Mouse (Mus musculus) urinary bladder, postnatal 36 days (tissue): ENCODE measurements around the gene Igsf21.

ENCODE experiments used
- DNase-seq, 2 experiments: peaks; one replicate each; pipeline ENCODE4 v3.0.0; 2022; ENCODE audit warnings: low spot score in 2 of 2, mixed read lengths in 1 of 2

Gene Igsf21

DNA sequence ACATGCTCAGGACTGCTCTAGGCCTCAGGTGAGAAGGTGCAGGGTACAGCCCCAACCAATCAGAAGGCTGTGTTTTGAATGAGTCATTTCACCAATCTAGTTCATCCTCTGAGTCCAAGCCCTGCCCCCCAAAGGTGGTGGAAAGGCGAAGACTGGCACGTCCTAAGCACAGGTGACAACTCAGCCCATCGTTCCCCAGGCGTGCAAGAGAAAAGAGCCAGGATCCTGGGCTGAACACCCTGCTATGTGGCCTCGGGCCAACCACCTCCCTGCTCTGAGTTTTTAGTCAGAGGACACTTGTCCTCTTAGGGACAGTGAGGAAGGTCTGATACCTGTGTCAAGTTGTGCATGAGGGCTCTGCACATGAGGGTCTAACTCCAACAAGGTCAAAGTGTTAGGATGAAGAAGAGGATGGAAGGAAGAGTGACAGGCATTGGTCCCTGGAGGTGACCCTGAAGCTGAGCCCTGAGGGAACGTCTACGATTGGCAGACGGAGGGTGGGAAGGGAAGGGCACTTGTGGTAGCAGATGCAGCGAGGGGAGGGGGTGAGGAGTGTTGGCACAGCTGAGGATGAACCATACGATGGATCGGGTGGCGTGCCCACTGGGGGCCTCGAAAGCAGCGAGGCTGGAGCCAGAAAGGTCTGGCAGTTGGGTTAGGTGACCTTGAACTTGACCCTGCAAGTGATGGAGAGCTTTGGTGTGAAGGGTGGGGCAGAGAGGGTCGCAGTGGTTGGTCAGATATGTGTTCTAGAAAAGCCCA is 99.3 kb downstream of the Igsf21 start:
- no peak for DNase-seq

DNA sequence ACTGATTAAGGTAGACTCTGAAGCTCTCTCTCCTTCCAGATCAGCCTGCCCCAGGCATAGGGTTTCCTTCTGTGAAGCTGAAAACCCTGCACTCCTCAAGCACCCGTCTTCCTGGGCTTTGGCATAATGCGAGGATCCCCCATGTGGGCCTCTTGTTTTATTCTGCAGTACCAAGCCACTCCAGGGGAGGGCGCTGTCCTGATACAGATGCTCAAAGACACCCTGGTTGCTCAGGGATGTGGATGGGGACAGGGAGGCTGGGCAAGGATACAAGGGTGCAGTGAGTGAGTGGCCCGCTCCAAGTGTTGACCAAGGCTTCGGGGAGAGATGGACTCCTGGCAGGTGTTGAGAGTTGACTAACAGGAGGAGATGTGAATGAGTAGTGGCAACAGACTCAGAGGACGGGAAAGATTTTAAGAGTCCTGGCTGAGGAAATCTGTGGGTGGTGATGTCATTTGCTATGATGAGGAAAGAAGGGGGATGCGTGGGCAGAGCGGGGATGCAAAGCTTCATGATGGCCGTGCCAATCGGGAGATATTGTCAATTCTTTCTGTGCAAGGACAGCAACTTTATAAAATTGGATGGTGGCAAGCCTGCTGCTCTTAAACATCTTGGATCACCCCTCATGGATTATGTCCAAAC is 102.6 kb downstream of the Igsf21 start:
- no peak for DNase-seq

DNA sequence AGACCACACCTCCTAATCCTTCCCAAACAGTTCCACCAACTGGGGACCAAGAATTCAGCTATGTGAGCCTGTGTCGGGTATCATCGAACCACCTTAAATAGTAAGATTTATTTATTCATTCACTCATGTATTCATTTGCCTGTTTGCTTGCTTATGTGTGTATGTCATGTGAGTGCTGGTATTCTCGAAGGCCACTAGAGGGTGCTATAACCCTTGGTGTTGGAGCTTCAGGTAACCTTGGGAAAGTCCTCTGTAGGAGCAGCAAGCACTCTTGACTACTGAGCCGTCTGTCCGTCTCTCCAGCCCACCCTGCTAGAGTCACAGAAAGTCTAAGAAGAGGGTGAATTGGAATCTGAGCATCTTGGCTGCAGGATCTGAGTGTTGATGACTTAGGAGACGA is 103.4 kb downstream of the Igsf21 start:
- no peak for DNase-seq

DNA sequence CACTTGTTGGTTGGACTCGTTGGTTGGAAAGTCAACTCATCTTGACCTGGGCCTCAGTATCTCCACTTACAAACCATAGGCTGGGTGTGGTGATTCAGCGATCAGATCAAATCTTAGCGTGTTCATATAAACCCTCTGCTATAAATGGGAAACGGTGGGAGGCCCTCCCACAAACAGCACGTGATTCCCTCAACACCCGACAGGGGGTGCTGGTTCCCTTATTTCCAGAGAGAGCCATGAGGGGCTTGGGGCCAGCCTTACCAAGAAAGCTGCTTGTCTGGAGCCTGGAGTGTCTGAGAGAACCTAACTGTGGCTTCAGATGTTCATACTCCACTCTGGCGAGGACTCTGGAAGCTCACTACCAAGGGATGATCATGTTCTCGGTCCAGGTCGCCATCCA is 106.1 kb downstream of the Igsf21 start:
- DNase-seq: no peak

DNA sequence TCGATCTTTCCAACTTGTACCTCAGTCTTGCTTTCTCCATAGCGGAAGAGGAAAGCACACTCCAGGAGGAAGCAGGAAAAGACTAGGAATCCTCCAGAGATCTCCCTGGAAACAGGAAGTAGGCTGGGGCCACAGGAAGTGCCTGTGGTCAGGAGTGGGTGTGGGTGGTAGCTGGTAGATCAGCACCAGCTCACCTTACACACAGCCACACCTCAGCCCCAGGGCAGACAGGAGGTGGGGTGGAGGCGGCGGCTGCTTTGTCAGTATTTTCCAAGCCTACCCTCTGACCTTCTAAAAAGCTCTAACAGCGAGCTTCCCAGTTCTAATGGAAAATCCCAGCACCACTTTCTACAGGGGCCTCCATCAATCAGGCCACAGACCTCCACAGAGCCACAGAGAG is 107.7 kb downstream of the Igsf21 start:
- no peak for DNase-seq

DNA sequence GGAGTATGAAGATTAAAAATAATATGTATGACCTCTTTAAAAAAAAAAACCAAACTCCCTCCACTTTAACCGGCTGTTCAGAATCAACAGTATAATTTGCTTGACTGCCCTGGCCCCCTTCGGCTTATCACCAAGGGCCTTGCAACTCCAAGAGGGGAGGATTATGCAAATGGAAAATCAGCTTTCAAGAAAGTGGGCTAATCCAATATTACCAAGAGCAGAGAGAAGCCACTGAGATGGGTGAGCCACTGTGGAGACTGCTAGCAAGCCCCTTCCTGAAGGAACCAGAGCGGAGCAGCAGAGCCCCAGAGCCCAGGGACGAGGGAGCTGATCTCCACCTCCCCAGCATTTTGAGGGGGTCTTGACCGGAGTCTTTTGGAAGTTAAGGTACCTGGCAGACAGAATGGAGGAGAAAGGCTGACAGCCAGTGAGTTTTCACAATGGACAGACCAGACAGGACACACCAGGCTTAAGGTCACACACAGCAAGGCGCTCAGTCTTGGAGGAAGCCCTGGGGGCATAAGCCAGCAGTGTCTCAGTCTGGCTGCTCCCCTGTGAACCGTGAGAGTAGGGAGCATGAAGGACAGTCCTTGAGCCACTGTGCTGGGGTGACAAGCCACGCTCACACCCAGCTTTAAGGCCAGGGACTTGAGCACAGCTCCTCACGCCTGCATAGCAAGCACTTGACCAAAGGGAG is 114.8 kb downstream of the Igsf21 start:
- no peak for DNase-seq

DNA sequence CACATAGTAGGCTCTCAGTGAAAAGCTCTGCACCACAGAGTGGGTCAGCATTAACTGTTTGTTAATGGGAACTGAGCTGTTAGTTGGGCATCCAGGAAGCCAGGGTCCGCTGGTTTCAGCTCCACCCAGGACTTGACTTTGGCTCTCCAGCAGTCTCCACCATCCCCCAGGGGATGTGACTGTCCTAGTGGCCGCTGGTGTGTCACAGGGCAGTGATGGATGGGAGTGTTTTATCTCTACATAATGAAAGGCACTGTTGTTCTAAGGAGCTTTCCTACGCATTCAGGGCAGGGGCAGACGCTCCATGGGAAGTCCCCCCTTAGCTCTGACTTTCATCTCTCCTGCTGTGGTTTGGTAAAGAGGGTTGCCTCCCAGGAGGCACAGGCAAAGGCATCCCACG is 115.4 kb downstream of the Igsf21 start:
- no peak for DNase-seq

DNA sequence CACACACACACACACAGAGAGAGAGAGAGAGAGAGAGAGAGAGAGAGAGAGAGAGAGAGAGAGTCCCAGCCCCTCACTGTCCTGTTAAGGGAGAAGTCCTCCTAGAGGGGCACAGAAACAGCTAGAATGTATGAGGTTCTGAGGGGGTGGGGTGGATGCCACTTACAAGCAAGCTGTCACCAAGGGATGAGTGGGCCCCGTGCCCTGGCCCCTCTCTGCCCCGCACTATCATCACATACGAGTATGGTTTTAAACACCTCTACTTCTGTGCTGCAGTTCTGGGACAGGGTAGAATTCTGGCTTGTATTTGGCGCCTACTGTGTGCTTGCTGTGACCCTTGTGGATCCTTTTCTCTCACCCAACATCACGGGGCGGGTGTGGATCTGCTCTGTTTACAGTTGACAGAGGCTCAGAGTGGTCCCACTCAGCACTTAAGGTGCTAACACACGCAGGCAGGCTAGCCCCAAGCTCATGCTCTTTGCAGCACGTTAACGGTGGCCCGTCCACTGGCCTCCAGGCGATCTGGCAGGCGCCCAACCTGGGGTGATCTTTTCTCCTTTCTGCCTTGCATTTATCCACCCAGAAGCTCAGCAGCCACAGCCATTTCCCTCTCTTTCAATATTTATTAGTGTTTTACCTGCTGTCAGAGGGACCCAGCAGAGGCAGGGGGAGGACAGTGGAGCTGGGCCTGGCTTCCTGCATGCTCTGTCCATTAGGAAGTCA is 116.9 kb downstream of the Igsf21 start:
- DNase-seq: no peak

DNA sequence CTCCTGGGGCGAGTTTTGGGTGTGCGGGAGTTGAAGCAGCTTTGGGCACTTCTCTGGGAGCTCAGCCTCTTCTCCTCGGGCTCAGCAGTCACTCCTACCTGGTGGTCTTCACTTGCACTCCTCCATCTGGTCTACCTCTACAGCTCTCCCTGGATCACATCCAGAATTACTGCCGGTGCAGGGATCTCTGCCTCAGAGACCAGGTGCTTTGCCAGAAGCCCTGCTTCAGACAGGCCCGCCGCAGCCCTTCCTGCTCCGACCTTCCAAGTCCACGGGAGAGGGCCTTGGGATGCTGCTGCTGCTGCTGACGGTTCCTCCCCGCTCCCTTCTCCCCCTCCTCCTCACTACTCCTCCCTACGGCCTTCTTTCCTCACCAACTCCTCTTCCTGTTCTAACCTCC is 118.5 kb downstream of the Igsf21 start:
- no peak for DNase-seq

DNA sequence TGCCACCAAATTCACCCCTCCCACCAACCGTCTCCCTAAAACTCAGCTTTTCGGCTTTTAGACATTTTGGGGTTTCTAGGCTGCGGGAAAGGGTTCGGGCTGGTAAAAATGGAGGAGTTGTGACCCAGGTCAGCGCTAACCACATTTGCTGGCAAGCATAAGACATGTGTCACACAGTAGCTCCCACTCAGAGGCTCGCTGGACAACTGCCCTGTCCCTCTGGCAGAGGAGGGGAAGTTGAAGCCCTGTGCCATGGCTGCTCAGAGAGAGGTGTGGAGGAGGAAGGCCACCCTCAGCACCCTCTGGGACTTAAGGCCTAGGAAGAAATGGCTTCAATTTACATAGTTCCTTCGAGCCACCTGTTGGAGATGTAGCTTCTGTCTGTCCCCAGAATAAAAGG is 120.8 kb downstream of the Igsf21 start:
- DNase-seq: no peak

DNA sequence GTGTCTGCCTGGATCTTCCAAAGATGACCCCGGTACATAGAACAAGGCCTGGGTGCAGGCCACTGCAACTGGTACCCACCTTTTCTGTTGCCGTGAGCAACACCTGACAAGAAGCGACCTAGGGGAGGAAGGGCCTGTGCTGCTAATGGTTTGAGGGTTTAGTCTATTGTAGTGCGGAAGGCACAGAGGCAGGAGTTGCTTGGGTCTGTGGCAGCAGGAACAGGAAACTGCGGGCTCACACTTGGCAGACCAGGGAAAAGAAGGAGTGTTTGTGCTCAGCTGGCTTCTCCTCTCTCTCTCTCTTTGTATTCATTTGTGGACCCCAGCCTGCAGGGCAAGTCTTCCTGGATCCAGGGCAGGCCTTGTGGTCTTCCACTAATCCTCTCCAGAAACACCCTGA is 124.0 kb downstream of the Igsf21 start:
- no peak for DNase-seq

DNA sequence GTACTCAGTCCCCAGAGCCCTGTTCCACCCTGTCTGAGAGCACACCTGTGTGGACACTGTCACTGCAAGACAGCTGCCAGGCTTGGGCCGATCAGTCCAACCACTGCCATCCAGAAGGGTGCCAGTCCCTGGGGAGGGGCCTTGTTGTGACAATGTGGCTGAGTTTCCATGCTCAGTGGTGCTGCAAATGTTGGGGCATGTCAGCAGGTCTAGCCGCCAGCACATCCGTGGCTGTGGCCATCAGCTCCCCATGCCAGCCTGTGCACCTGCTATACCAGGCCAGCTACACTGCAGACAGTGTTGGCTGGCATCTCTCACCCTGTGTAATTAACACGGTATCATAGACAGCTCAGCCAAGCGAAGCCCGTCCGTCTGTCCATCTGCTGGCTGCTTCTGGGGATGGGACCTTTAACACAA is 129.3 kb downstream of the Igsf21 start:
- DNase-seq: no peak

DNA sequence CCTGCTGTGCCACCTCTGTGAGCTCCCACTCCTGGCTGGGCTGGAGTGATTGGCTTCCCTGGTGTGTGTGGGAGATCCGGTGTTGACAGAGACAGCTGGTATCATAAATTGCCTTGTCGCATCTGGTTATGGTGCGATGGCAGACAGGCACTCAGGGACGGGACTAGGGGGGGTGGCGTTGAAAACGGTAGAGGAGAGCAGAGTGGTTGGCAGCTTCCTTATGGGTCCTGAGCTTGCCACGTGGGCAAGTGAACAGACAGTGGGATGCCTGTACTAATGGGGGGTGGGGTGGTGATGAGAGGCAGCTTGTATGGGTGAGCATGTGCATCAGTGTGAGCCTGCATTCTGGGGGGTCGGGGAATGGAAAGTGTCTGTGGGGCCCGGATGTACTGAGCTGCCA is 130.8 kb downstream of the Igsf21 start:
- DNase-seq: no peak

DNA sequence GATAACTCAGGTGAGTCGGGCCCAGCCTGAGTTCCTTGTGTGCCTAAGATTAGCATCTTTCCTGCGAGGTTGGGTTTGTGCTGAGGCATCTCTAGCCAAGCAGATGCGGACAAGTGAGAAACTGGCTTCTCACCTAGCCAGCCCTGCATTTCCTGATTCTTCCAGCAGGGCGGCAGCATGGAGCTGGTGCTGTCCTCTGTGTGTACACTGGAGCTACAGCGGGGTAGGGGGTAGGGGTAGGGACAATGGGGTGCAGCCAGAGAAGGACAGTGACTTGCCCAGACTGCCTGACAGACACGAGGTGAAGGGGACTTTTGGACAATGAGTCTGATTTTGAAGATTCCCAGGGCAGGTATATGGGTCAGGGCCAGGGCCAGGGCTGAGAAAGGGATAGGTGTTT is 131.5 kb downstream of the Igsf21 start:
- DNase-seq: no peak

DNA sequence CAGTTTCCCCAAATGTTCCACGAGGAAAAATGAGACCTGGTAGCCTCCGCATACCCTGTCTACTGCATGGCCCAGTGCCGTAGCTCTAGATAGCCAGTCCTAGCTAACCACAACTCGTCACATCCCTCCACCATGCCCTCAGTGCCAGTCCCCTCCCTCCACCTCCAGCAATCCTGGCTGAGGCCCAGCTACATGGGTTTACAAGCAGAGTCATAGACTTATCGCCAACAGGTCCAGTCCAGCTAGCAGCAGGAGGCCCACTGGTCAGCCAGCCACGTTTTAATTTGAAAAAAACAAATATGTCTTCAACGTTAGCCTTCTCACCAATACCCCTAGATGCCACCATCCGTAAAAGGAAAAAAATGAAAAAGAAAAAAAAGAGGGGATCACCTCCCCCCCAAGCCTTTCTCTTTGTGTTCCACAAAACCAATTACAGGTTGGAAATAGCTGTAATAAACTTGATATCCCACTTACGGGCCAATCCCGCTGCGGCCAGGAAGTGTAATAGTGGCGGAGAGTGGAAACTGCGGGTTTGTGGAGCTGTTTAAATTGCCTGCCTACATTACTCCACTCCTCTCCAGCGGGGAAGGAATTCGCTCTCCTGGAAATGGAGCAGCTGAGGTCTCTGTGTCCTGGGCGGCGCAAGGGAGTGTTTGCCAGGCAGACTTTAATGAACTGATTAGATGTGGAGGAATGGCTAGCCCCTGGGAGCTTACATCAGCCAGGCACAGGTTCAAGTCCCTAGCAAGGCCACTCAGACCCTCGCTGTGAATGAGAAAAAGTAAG is 132.7 kb downstream of the Igsf21 start:
- no peak for DNase-seq

DNA sequence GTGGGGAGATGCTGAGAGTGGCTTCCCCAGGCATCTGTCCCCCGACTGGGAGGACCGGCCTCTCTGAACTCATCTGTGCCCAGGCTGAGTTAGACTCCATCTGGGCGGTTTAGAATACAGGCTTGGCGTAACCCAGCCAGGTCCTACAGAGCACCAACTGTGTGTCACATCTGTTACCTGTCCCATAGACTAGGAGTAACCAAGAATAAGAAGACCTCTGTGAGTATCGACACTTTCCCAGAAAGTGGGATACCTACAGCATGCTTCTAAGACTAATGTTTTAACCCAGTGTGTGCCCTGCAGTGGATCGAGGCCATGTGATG is 137.0 kb downstream of the Igsf21 start:
- DNase-seq: no peak

DNA sequence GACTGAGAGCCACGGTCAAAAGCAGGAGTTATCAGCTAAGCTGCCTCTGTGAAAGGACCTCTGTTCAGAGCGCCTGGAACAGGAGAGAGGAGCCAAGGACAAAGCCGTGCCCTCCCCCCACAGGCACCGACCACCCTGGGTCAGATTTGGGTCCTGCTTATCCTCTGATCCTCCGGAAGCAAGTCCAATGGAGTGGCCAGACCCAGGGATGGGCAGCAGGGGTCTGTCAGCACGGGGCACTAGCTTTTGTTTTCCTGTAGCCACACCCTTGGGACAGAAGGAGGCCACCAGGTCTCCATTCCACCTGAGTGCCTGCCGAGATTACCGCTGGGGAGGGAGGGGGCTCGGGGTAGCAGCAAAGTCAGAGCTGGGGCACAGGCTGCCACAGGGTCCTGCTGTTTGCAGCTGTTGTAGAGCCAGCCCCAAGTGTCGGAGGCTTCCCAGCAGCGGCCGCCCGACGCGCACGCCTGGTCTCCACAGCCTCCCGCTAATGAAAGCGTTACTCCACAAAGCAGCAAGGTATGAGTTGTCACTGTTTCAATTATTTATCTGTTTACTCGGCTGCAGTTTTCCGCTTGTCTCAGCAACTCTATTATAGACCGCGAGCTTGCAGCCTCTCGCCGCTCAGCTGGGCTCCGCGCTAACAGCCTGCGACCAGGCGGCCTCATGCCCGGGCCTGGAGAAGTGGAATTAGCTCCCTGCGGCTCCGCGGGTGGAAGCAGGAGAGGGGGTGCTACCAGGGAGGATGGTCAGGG is 137.5 kb downstream of the Igsf21 start:
- no peak for DNase-seq

DNA sequence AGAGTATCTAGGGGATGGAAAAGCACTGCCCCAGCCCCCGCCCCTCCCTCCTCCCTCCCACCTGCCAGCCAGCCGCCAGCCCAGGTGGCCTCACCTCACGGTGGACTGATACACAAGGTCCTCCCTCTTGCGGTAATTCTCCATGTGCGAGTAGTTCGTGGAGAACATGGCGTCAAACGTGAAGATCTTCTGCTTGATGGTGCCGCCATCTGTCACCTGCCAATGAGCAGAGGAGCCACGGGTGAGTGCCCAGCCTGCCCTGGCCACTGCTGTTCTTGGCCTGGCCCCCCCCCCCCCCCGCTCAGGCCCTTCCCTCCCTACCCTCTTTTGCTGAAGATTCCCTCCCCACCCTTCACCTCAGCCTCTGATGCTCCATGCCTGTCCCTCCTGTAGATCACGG is 139.4 kb downstream of the Igsf21 start:
- DNase-seq: no peak

DNA sequence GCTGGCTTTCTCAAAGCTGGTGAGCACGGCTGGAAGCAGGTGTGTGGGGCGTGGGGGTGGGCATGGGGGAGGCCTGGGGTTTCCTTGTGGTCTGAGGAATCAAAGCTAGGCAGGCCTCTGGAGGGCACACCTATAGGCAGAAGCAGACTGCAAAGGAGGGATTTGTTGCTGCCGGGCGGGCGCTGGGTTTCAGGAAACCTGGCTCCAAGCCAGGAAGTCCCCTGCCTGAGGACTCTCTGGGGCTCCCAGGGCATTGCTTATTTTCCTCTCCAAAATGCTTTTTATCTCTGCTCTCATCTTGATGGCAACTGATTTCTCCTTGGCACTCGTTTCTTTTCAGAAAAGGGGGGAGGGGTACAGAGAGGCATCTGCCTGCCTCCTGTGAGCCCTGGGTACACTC is 141.8 kb downstream of the Igsf21 start:
- DNase-seq: no peak

DNA sequence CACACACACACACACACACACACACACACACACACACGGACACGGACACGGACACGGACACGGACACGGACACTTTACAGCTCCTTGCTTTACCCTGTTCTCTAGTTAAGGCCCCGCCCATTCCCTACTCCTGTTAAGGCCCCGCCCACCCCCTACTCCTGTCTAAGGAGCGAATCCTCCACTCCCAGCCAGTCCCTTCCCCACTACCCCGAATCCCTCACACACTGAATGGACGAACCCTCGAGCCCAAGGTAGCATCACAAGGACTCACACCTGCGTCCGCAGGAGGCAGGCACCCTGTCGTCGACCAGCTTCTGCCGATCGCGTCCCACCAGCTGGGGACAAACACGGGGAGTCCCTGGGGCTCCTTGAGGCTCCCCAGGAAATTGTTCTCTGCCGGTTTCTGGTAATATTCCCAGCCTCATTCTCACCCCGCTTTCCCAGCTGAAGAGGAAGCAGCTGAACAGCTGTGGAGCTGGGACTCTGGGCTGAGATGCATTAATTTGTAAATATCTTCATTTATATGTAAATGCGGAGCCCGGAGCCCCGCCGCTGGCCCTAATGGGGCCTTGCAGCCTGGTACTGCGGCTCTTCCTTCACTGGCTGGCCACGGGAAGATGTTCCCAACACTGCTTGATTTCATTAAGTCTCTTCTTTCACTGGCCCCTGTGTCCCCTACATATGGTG is 143.1 kb downstream of the Igsf21 start:
- DNase-seq: no peak
